Mouse (Mus musculus): Measurements from ENCODE around the gene Vapa. TPM values are rescaled to one million over a fixed set of nuclear protein-coding genes. Genes with fewer than 3 reads are reported as not detected.
"Not testable (repeated sequence)": the region's sequence is repeated elsewhere in the genome, so short reads cannot be mapped to it uniquely, and the experiment has no call there.

The Vapa gene
- polyA plus RNA-seq, 1 experiment: 238 TPM

DNA sequence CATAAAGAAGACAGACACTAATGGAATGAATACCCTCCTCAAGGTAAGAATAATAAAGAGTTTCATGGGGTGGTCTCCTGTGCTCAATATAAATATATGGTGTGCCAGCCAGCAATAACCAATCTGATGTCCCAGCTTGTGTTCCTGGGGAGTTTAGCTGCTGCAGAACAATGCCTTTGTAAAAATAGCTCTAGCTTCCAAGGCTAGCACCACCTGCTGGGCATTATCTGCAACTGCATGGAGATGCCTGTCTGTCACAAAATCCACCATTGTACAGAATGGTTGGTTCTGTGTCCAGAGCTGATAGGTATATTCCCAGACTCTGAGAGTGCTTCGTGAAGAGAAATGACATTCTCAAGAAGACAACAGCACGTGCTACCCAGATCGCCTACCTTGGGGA is 77.2 kb downstream of the Vapa start:
- Histone ChIP-seq H3K4me3 (ENCODE audit: insufficient read depth, low read length) (no peak overlapping the region), H3K27ac (ENCODE audit: insufficient read depth, low read length) (no peak overlapping the region), H3K4me1 (ENCODE audit: control insufficient read depth, insufficient read depth, low read length) (no peaks in the 10 kb centered on the region)
- TF ChIP-seq CTCF (IDR thresholded peaks at IDR 0.05; ENCODE audit: borderline replicate concordance, insufficient read depth, low read length) (peak; percentile 59; the same call in 1 of the 2 replicates), POLR2A (IDR thresholded peaks at IDR 0.05; ENCODE audit: low read depth, low read length) (no peak)

- not testable (repeated sequence) for H3K27ac ChIP-seq (ENCODE audit: insufficient read depth, low read length); H3K4me1 ChIP-seq (ENCODE audit: control insufficient read depth, insufficient read depth, low read length); H3K4me3 ChIP-seq (ENCODE audit: insufficient read depth, low read length)
These were observed 81.0 kb downstream of the Vapa start for GRCm38 (mm10) chr17:65532381-65532780.

Other genes starting within 250 kb of the Vapa start
- not detected in 2 replicates for gene Tmem232, start 72.8 kb downstream of the Vapa start, polyA plus RNA-seq (2011; ENCODE audit: insufficient read length, low read depth, missing spikeins)
- gene Txndc2, start 28.6 kb upstream of the Vapa start, polyA plus RNA-seq (2011; ENCODE audit: insufficient read length, low read depth, missing spikeins): not detected in 2 replicates
- gene Rab31, start 159.2 kb upstream of the Vapa start, polyA plus RNA-seq (2011; ENCODE audit: insufficient read length, low read depth, missing spikeins): 57.7 and 59.6 TPM in 2 replicates
- gene Ppp4r1, start 169.0 kb upstream of the Vapa start, polyA plus RNA-seq (2011; ENCODE audit: insufficient read length, low read depth, missing spikeins): 70.0 and 102 TPM in 2 replicates

Measured in embryonic fibroblast, embryonic 13.5 days (primary cell).